Mouse (Mus musculus) megakaryocyte, embryonic 14.5 days (primary cell): ENCODE measurements around the gene Hspa1l.

Experiments
- FLI1 ChIP-seq: IDR thresholded peaks from 2 replicates; pipeline ENCODE4 v1.6.1; 2012; ENCODE audit warnings: low read length, inconsistent platforms, mixed read lengths
- GATA1 ChIP-seq: IDR thresholded peaks from 3 replicates; pipeline ENCODE4 v1.6.1; 2012; ENCODE audit warnings: mixed read lengths, low read length, inconsistent platforms, borderline replicate concordance

DNA sequence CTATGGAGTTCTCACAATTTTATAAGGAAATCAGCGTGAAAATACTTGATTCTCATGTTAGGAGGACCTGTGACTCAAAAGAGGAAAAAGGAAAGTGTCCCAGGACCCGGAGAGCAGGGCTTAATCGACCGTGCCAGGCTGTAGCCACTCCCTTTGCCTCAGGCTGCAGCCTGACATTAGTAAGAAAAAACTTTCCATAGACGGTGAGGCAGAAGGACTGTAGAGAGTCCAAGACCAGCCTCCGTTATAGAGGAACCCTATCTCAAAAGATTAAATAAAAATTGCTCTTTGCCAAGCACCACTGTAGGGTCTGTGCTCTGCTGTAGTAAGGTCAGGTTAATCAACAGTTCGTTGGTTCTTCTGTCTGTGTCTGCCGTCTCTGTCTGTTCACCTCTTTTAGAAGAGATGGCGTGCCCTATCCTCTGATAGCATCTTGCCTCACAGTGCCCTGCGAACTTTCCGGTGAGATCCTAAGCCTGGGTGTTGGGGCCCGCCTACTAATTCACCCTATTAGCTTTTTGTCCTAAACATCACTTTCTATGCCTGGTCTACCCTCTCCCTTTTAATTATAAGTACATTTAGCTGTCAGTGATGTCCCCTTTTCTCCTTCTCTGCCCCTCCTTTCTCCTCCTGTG is 12.5 kb upstream of the Hspa1l start:
- TF ChIP-seq GATA1 = no peak
- no peak for TF ChIP-seq FLI1
